Mouse (Mus musculus) midbrain, embryonic 11.5 days (tissue): ENCODE data around the gene Vps52. TPM values are rescaled to one million over a fixed set of nuclear protein-coding genes. Genes with fewer than 3 reads are reported as not detected.
A peak's percentile ranks its signal among the peaks of the same experiment; 100 is the strongest.
"Not testable (repeated sequence)": the region's sequence is repeated elsewhere in the genome, so short reads cannot be mapped to it uniquely, and the experiment has no call there.

Source experiments
- ATAC-seq: fragments of 200-750 bp; cut with Nextera tagmentation; 2 replicates; pipeline ENCODE4 v1.8.0; 2017; ENCODE audit warnings: moderate TSS enrichment, moderate library complexity; ENCODE audit not compliant: low FRiP score
- DNase-seq: peaks from one replicate; pipeline ENCODE4 v3.0.0; 2015; ENCODE audit warnings: low spot score; ENCODE audit errors: missing footprints
- H3K27ac ChIP-seq: fragments of 300-500 bp; sonication (generic); 2 replicates; pipeline ENCODE4 v1.5.1; 2014; ENCODE audit warnings: low read depth, low read length
- H3K27me3 ChIP-seq: fragments of 300-500 bp; sonication (generic); 2 replicates; pipeline ENCODE4 v1.6.1; 2014; ENCODE audit warnings: mild to moderate bottlenecking, low read length, moderate library complexity, mixed read lengths; ENCODE audit not compliant: control insufficient read depth, insufficient read depth
- H3K36me3 ChIP-seq: fragments of 300-500 bp; sonication (generic); 2 replicates; pipeline ENCODE4 v1.6.1; 2014; ENCODE audit warnings: mild to moderate bottlenecking, low read length, moderate library complexity, mixed read lengths; ENCODE audit not compliant: control insufficient read depth, insufficient read depth
- H3K4me1 ChIP-seq: fragments of 300-500 bp; sonication (generic); 2 replicates; pipeline ENCODE4 v1.6.1; 2014; ENCODE audit warnings: low read length; ENCODE audit not compliant: control insufficient read depth, insufficient read depth
- H3K4me2 ChIP-seq: fragments of 300-500 bp; sonication (generic); 2 replicates; pipeline ENCODE4 v1.6.1; 2014; ENCODE audit warnings: mild to moderate bottlenecking, moderate library complexity
- H3K4me3 ChIP-seq: fragments of 300-500 bp; sonication (generic); 2 replicates; pipeline ENCODE4 v1.5.1; 2014; ENCODE audit warnings: low read depth, low read length
- H3K9ac ChIP-seq: fragments of 300-500 bp; sonication (generic); 2 replicates; pipeline ENCODE4 v1.6.1; 2014; ENCODE audit warnings: low read length
- H3K9me3 ChIP-seq: fragments of 300-500 bp; sonication (generic); 2 replicates; pipeline ENCODE4 v1.6.1; 2016; ENCODE audit warnings: low read length; ENCODE audit not compliant: control insufficient read depth
- WGBS: fragments of 180-500 bp; shearing (Covaris S2); extraction: QIAGEN DNeasy Blood & Tissue Kit; methylation state at CpG from one replicate; pipeline ENCODE4 v1.1.7; 2014; 5-methylcytosine and 5-hydroxymethylcytosine counted together
- polyA plus RNA-seq: library from polyadenylated mRNA; unstranded; fragments of >200 nt; fragmentation: Nextera tagmentation; extraction: Ambion mirVana; gene quantifications from 2 replicates; pipeline ENCODE4 v1.2.1, GENCODE M21; 2014

The Vps52 gene
- polyA plus RNA-seq, 1 experiment from 2014 or later, result 36.5 TPM

DNA sequence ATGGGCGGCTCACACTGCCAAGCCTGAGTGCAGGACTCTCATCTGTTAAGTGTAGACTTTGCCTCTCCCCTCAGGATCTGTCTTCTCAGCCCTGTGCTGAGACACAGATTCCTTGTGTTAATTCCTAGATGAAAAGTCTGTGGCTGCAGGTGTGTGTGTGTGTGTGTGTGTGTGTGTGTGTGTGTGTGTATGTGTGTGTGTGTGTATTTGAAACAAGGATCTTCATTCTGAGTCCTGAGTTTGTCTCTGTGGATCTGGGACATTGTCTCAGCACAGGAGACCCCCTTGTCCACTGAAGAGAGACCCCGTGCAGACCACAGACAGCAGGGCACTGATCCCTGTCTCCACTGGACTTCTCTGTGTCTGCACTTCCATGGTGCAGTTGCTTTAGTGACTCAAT lies 45.2 kb downstream of the Vps52 start:
- not testable (repeated sequence) for H3K4me1 ChIP-seq, H3K4me2 ChIP-seq, H3K27ac ChIP-seq, H3K4me3 ChIP-seq, H3K9ac ChIP-seq, DNase-seq, ATAC-seq, H3K36me3 ChIP-seq, H3K9me3 ChIP-seq
- 58% methylated on average over 2 of the region's 2 CpGs for WGBS
- H3K27me3 ChIP-seq, result peaks cover 12% of the 10 kb centered on the region

DNA sequence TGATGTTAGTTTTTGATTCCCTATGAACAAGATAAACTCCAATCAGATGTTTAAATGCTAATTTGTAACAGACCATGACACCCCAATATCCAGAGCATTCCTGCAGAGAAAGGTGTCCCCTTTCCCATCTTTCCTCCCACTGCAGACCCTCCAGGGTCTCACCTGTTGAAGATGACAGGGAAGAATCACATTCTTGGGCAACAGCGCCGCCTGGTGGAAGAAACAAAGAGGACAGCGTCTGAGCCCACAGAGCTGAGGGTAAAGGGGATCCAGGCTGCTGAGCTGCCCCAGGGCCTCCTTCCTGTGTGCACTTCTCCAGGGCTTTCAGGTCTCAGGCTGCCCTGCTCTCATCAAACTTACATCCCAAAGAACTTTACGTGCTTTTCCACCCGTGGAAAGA lies 47.8 kb downstream of the Vps52 start:
- WGBS, result 9% methylated on average over 5 of the region's 5 CpGs

DNA sequence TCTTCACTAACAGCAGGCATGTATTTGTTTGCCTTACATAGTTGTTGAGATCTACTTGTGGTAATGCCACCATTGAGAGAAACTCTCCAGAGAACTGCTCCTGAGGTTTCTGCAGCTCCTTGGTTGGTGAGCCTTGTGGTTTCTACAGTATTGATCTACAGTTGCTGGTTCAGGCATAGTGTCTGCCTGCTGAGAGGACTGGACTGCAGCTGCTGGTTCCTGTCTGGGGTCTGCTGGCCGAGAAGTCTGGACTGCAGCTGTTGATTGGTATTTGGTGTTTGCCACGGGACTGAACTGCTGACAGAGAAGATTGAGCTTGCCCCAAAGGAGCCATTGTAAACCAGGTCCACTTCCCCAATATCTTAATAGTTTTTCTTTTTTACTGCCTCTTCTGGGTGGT lies 51.0 kb downstream of the Vps52 start:
- Histone ChIP-seq H3K4me1 (no peaks in the 10 kb centered on the region), H3K9ac (no peak overlapping the region), H3K27ac (no peak overlapping the region), H3K4me3 (no peak overlapping the region), H3K36me3 (no peaks in the 10 kb centered on the region), H3K27me3 (no peaks in the 10 kb centered on the region), H3K4me2 (no peak overlapping the region), H3K9me3 (no peaks in the 10 kb centered on the region)
- DNase-seq (peak; percentile 69), ATAC-seq (no peak)
- 65% methylated on average over 2 of the region's 2 CpGs for WGBS

More for the DNA sequence above, 47.8 kb downstream of the Vps52 start:
- DNase-seq (peak; percentile 96), ATAC-seq (no peak)
- Histone ChIP-seq H3K27ac (no peak overlapping the region), H3K27me3 (peaks cover 12% of the 10 kb centered on the region), H3K36me3 (no peaks in the 10 kb centered on the region), H3K4me1 (no peaks in the 10 kb centered on the region), H3K9ac (no peak overlapping the region), H3K9me3 (no peaks in the 10 kb centered on the region), H3K4me2 (no peak overlapping the region), H3K4me3 (no peak overlapping the region)

DNA sequence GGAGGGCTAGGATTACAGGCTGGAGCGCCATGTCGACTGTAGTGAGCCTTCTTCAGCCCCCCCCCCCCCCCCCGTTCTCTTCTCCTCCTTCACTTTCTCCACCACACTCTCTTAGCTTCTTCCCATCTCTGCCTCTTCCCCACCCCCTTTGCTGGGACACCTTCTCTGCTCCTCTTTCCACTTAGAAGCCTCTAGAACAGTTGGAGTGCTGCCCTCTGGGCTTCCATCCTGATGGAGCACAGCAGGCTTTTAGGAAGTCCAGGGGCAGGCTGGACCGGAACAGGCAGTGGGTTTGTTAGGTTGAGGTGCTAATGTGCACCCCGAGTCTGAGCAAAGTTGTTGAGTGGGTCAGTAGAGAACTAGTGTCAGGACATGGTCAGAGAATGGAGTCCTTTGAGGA lies 54.5 kb downstream of the Vps52 start:
- peak; percentile 56 for DNase-seq
- ATAC-seq, result no peak

DNA sequence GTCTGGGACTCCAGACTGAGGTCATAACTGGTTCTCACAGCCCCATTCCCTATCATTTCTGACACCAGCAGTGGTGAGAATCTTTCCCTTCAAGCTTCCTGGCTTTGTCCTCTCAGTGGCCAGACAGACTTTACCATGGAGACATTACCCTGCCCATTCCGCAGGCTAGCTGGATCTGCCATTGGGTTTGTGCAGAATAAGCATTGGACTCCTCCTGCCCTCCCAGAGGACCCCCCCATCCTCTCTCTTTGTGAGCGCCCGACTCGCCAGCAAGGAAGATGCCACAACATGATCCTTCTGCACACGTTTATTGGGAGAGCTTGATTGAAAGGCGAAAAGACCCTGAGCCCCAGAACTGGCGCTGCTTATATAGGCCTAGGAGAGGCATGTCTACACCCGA lies 57.8 kb downstream of the Vps52 start:
- Histone ChIP-seq H3K27ac (no peak overlapping the region), H3K4me2 (no peak overlapping the region), H3K36me3 (no peaks in the 10 kb centered on the region), H3K4me1 (no peaks in the 10 kb centered on the region), H3K27me3 (no peaks in the 10 kb centered on the region), H3K9ac (no peak overlapping the region), H3K9me3 (no peaks in the 10 kb centered on the region), H3K4me3 (no peak overlapping the region)
- no peak for ATAC-seq
- 95% methylated on average over 8 of the region's 8 CpGs for WGBS
- no peak for DNase-seq

More for the DNA sequence above, 54.5 kb downstream of the Vps52 start:
- Histone ChIP-seq H3K9ac (no peak overlapping the region), H3K4me2 (no peak overlapping the region), H3K4me3 (no peak overlapping the region), H3K27ac (no peak overlapping the region), H3K4me1 (no peaks in the 10 kb centered on the region), H3K27me3 (no peaks in the 10 kb centered on the region), H3K9me3 (no peaks in the 10 kb centered on the region), H3K36me3 (no peaks in the 10 kb centered on the region)
- 73% methylated on average over 5 of the region's 5 CpGs for WGBS

Other genes with a start within 250 kb of the Vps52 start
- 37.3 and 39.0 TPM in 2 replicates for gene March2, start 237.1 kb upstream of the Vps52 start, polyA plus RNA-seq
- 295 and 314 TPM in 2 replicates for gene Rab11b, start 195.3 kb upstream of the Vps52 start, polyA plus RNA-seq
- gene Angptl4, start 174.0 kb upstream of the Vps52 start, polyA plus RNA-seq, result 20.6 and 21.4 TPM in 2 replicates
- gene Kank3, start 145.3 kb upstream of the Vps52 start, polyA plus RNA-seq, result 18.3 and 23.9 TPM in 2 replicates
- gene Rps28, start 131.2 kb upstream of the Vps52 start, polyA plus RNA-seq, result 748 and 845 TPM in 2 replicates
- gene Ndufa7, start 131.2 kb upstream of the Vps52 start, polyA plus RNA-seq, result 408 and 456 TPM in 2 replicates
- gene Cd320, start 112.7 kb upstream of the Vps52 start, polyA plus RNA-seq, result 67.5 and 70.5 TPM in 2 replicates
- gene Gm7029, start 82.0 kb upstream of the Vps52 start, polyA plus RNA-seq, result not detected in 2 replicates
- gene Kifc1, start 65.2 kb upstream of the Vps52 start, polyA plus RNA-seq, result 8.1 and 11.4 TPM in 2 replicates
- gene Platr17, start 50.7 kb upstream of the Vps52 start, polyA plus RNA-seq, result 0.22 TPM in 1 of 2 replicates, not detected in the other
- 59.5 and 60.4 TPM in 2 replicates for gene Daxx, start 46.4 kb upstream of the Vps52 start, polyA plus RNA-seq
- 13.6 and 14.8 TPM in 2 replicates for gene Tapbp, start 39.9 kb upstream of the Vps52 start, polyA plus RNA-seq
- 8.0 and 9.4 TPM in 2 replicates for gene Zbtb22, start 39.9 kb upstream of the Vps52 start, polyA plus RNA-seq
- 29.3 and 33.6 TPM in 2 replicates for gene Rgl2, start 26.3 kb upstream of the Vps52 start, polyA plus RNA-seq
- 206 and 208 TPM in 2 replicates for gene Pfdn6, start 15.5 kb upstream of the Vps52 start, polyA plus RNA-seq
- gene Wdr46, start 15.2 kb upstream of the Vps52 start, polyA plus RNA-seq, result 27.4 and 28.9 TPM in 2 replicates
- gene B3galt4, start 4.3 kb upstream of the Vps52 start, polyA plus RNA-seq, result 3.4 and 4.2 TPM in 2 replicates
- 1,159 and 1,302 TPM in 2 replicates for gene Rps18, start 189 bp downstream of the Vps52 start, polyA plus RNA-seq
- 30.0 and 37.2 TPM in 2 replicates for gene H2-K1, start 44.5 kb downstream of the Vps52 start, polyA plus RNA-seq
- 5.5 and 7.1 TPM in 2 replicates for gene Ring1, start 68.9 kb downstream of the Vps52 start, polyA plus RNA-seq
- 95.4 and 99.0 TPM in 2 replicates for gene H2-Ke6, start 72.2 kb downstream of the Vps52 start, polyA plus RNA-seq
- 85.1 and 97.4 TPM in 2 replicates for gene Slc39a7, start 75.9 kb downstream of the Vps52 start, polyA plus RNA-seq
- gene Rxrb, start 76.0 kb downstream of the Vps52 start, polyA plus RNA-seq, result 17.2 and 17.9 TPM in 2 replicates
- 0.52 and 1.4 TPM in 2 replicates for gene Col11a2, start 83.6 kb downstream of the Vps52 start, polyA plus RNA-seq
- gene H2-Oa, start 136.5 kb downstream of the Vps52 start, polyA plus RNA-seq, result 0.19 and 0.33 TPM in 2 replicates
- gene H2-DMa, start 163.7 kb downstream of the Vps52 start, polyA plus RNA-seq, result 8.0 and 9.5 TPM in 2 replicates
- gene Brd2, start 166.8 kb downstream of the Vps52 start, polyA plus RNA-seq, result 98.7 and 99.2 TPM in 2 replicates
- not detected in 2 replicates for gene H2-DMb2, start 187.5 kb downstream of the Vps52 start, polyA plus RNA-seq
- gene H2-DMb1, start 197.3 kb downstream of the Vps52 start, polyA plus RNA-seq, result 0.25 and 0.38 TPM in 2 replicates
- gene Tap1, start 231.7 kb downstream of the Vps52 start, polyA plus RNA-seq, result 0.77 and 1.7 TPM in 2 replicates
- gene Psmb9, start 232.0 kb downstream of the Vps52 start, polyA plus RNA-seq, result 1.0 and 1.3 TPM in 2 replicates
- 1.8 and 2.1 TPM in 2 replicates for gene Psmb8, start 241.9 kb downstream of the Vps52 start, polyA plus RNA-seq
- gene Tap2, start 247.7 kb downstream of the Vps52 start, polyA plus RNA-seq, result 0.27 and 0.63 TPM in 2 replicates